Mouse (Mus musculus): ENCODE data around the gene Cxcl10.

GRCm38 (mm10) chr5:92332359-92332840 is 16.3 kb downstream of the Cxcl10 start:
- TF ChIP-seq CTCF (IDR thresholded peaks at IDR 0.05; ENCODE audit: low read depth, low read length) (no peak), POLR2A (IDR thresholded peaks at IDR 0.05; ENCODE audit: extremely low read depth, insufficient read depth, low read length) (no peak)
